Mouse (Mus musculus): ENCODE measurements around the gene Nr1h2.
A peak's percentile ranks its signal among the peaks of the same experiment; 100 is the strongest.

Nr1h2 gene

GRCm38 (mm10) chr7:44553826-44554225 is at the start of gene Nr1h2:
Gene Nr1h2, minus strand, starts transcription at chr7:44553951.
- peak; percentile 97 for DNase-seq (ENCODE audit: low read depth, low spot score)

GRCm38 (mm10) chr7:44603186-44603855 is 49.6 kb upstream of the Nr1h2 start:
- DNase-seq (ENCODE audit: low read depth, low spot score): peak; percentile 25

- no peak for DNase-seq (ENCODE audit: low read depth, low spot score)
Observed at GRCm38 (mm10) chr7:44602443-44602842, 48.7 kb upstream of the Nr1h2 start.

GRCm38 (mm10) chr7:44601646-44602045 is 47.9 kb upstream of the Nr1h2 start:
- no peak for DNase-seq (ENCODE audit: low read depth, low spot score)

GRCm38 (mm10) chr7:44600691-44601262 is 47.0 kb upstream of the Nr1h2 start:
- DNase-seq (ENCODE audit: low read depth, low spot score): no peak

- DNase-seq (ENCODE audit: low read depth, low spot score): no peak
Observed at GRCm38 (mm10) chr7:44598336-44598735, 44.6 kb upstream of the Nr1h2 start.

- DNase-seq (ENCODE audit: low read depth, low spot score): no peak
Observed at GRCm38 (mm10) chr7:44597666-44598065, 43.9 kb upstream of the Nr1h2 start.

GRCm38 (mm10) chr7:44596996-44597538 is 43.3 kb upstream of the Nr1h2 start:
- no peak for DNase-seq (ENCODE audit: low read depth, low spot score)

GRCm38 (mm10) chr7:44596051-44596450 is 42.3 kb upstream of the Nr1h2 start:
- no peak for DNase-seq (ENCODE audit: low read depth, low spot score)

GRCm38 (mm10) chr7:44595131-44595561 is 41.4 kb upstream of the Nr1h2 start:
- no peak for DNase-seq (ENCODE audit: low read depth, low spot score)

GRCm38 (mm10) chr7:44594291-44594690 is 40.5 kb upstream of the Nr1h2 start:
- no peak for DNase-seq (ENCODE audit: low read depth, low spot score)

- no peak for DNase-seq (ENCODE audit: low read depth, low spot score)
Observed at GRCm38 (mm10) chr7:44593775-44594174, 40.0 kb upstream of the Nr1h2 start.

GRCm38 (mm10) chr7:44593051-44593450 is 39.3 kb upstream of the Nr1h2 start:
- no peak for DNase-seq (ENCODE audit: low read depth, low spot score)

- DNase-seq (ENCODE audit: low read depth, low spot score): peak; percentile 57
Observed at GRCm38 (mm10) chr7:44591348-44592116, 37.8 kb upstream of the Nr1h2 start.

GRCm38 (mm10) chr7:44590402-44591347 is 36.9 kb upstream of the Nr1h2 start, which contains the start of gene Kcnc3:
Gene Kcnc3, plus strand, starts transcription at chr7:44590664.
- peak; percentile 98 for DNase-seq (ENCODE audit: low read depth, low spot score)

- peak; percentile 55 for DNase-seq (ENCODE audit: low read depth, low spot score)
Observed at GRCm38 (mm10) chr7:44589946-44590345, 36.2 kb upstream of the Nr1h2 start.

GRCm38 (mm10) chr7:44589149-44589548 is 35.4 kb upstream of the Nr1h2 start:
- peak; percentile 88 for DNase-seq (ENCODE audit: low read depth, low spot score)

GRCm38 (mm10) chr7:44588338-44588737 is 34.6 kb upstream of the Nr1h2 start:
- no peak for DNase-seq (ENCODE audit: low read depth, low spot score)

- no peak for DNase-seq (ENCODE audit: low read depth, low spot score)
Observed at GRCm38 (mm10) chr7:44587676-44588075, 33.9 kb upstream of the Nr1h2 start.

- DNase-seq (ENCODE audit: low read depth, low spot score): no peak
Observed at GRCm38 (mm10) chr7:44586930-44587329, 33.2 kb upstream of the Nr1h2 start.

- DNase-seq (ENCODE audit: low read depth, low spot score): no peak
Observed at GRCm38 (mm10) chr7:44586518-44586917, 32.8 kb upstream of the Nr1h2 start.
